Mouse (Mus musculus): ENCODE results near the gene Rnf31. TPM values are rescaled to one million over a fixed set of nuclear protein-coding genes. Genes with fewer than 3 reads are reported as not detected.

The Rnf31 gene
- total RNA-seq, 2 experiments from 2014 or later, result 35.0 to 40.3 TPM

DNA sequence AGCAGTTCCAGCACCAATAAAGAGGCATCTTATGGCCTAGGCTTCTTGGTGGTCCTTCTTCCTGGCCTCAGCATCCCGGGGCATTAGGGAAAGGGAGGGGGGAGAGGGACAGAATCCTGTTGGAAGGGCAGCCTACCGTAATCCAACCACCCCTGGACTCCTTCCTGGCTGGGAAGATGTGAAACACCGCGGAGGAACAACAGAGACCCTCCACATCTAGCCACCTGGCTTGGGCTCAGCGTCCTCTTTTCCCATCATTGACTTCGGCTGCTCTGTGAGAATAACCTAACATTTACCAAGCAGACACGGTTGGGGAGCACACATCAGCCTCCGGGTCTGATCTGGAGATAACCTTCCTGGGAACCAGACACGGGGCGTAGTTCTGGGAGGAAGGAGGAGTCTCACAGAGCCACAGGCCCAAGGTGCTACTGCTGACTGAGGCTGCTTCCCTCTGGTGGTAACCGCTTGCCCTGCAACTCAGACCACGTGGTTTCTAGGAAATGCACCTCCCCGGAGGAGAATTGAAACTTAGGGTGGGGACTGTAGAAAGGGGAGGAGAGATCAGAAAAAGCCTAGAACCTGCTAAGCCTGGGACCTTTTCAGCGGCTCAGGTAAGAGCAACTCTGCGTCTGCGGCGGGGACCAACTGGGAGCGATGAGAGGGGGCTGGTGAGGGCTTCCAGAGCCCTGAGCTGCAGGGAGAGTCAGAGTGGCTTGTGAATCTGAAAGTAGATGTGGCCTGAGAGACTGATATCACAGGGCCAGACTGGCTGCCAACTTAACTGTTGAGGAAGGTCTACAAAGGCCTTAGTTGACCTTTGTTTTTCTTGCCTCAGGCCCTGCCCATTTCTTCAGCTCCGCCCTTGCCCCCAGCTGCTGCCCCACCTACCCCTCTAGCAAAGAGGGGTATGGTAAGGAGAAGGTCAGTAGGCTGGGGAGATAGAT lies 12.4 kb downstream of the Rnf31 start:
- DNase-seq (ENCODE audit: low spot score in 2 of 2), result peak; percentile 70 to 88

DNA sequence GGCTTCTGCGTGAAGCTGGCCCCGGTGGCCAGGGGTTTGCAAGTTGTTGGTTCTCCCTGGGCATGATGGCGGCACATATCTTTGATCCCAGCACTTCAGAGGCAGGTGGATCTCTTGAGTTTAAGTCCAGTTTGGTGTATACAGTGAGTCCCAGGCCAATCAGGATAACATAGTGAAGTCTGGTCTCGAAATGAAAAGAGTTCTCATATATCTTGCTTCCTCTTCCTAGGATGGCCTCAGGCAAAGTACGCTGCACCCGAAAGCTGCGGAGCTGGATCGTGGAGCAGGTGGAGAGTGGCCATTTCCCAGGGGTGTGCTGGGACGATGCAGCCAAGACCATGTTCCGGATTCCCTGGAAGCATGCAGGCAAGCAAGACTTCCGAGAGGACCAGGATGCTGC lies 13.3 kb downstream of the Rnf31 start:
- DNase-seq (ENCODE audit: low spot score in 2 of 2), result no peak

DNA sequence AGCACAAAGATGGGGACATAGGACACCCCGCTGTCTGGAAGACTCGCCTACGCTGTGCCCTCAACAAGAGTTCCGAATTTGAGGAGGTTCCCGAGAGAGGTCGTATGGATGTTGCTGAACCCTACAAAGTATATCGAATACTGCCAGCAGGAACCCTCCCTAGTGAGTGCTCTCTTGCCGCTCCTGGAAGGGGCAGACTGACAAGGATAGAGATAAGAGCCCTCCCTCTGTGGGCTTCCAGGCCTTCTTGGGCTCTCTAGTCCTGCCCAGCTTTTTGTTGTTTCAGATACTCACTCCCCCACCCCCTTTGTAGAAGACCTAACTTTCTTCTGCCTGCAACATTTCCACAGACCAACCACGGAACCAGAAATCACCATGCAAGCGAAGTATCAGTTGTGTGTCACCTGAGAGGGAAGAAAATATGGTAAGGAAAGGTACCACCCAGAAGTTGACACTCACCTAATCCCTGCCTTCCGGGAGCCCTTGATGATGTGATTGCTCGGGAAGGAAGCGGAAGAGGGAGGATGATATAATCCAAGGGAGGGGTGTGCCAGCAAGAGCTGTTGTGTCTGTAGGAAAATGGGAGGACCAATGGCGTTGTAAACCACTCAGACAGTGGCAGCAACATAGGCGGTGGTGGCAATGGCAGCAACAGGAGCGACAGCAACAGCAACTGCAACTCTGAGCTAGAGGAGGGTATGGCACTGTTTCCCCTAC lies 14.4 kb downstream of the Rnf31 start:
- DNase-seq (ENCODE audit: low spot score in 2 of 2), result no peak

DNA sequence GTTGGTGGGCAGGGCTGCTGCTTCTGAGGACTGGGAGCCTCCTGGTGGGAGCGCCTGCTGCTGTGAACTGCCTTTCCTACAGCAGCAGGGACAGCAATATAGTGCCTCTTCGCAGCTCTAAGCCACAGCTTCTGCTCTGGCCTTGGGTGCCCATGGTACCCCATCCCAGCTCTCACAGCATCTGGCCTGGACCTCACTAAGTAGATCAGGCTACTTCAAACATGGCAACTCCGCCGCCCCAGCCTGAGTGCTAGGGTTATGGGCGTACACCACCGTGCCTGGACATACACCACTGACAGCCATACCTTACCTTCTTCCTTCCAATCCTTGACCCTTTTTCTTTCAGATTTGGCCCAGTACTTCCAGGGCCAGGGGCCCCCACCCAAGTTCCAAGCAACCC lies 16.8 kb downstream of the Rnf31 start:
- DNase-seq (ENCODE audit: low spot score in 2 of 2), result no peak

DNA sequence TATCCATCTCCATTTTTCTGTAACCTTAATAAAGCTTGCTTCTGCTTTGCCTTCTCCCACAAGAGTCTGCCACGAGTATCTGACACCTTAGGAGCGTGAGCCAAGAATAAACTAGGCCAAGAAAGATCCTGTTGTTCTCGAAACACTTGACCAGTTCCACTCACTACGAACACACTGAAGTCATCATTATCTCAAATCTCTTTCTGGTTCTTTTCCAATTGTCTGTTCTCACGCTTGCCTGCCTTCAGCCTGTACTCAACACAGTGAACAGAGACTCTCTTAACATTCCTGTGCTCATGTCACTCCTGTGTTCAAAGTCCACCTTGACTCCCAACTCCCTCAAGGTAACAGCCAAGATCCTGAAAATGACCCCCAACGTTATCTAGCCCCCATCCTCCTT lies 21.8 kb downstream of the Rnf31 start:
- DNase-seq (ENCODE audit: low spot score in 2 of 2), result no peak

DNA sequence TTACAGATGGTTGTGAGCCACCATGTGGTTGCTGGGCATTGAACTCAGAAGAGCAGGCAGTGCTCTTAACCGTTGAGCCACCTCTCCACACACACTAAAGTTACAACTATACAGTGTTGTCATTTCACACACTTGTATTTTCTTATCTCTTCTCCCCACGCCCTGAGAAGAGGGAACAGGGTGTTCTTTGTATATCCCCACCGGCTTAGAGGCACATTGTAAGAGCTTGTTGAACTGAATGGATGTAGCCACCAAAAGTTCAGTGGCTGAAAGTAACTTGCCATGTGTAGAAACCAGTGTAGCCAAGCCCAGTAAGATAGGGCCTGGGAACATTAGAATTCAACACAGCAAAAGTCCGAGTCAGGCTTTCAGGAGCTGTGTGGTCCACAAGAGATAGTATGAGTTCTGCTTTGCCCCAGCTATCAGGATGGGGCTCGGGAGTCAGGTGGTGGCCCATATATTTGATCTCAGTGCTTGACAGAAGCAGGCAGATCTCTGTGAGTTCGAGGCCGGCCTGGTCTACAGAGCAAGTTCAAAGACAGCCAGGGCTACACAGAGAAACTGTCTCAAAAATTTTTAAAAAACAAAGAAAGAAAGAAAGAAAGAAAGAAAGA lies 23.2 kb downstream of the Rnf31 start:
- DNase-seq (ENCODE audit: low spot score in 2 of 2), result no peak

DNA sequence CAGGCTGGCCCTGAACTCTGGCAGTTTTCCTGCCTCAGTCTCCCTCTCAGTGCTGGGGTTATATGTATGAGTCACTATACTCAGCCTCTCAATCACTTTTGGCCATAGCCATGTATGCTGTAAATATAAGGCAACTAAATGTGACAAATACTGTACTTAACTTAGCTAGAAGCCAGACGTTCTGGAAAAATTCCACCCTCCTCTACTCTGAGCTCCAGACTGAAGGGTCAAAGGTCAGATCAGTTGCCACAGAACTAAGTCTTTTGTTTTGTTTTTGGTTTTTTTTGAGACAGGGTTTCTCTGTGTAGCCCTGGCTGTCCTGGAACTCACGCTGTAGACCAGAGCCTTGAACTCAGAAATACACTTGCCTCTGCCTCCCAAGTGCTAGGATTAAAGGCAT lies 24.4 kb downstream of the Rnf31 start:
- DNase-seq (ENCODE audit: low spot score in 2 of 2), result no peak

DNA sequence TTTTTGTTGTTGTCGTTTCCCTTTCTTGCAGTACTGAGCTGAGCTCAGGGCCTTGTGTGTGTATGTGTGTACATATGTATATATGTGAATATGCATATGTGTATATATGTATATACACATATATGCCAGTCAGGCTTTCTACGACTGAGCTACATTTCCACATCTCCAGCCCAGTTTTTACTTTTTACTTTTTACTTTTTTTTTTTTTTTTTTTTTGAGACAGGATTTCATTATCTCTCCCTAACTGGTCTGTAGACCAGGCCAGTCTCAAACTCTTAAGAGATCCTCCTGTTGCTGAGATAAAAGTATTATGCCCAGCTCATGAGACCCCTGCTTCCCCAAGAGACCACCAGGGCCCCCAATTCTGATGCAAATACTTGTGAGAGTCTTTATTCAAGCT lies 25.3 kb downstream of the Rnf31 start:
- DNase-seq (ENCODE audit: low spot score in 2 of 2), result no peak

DNA sequence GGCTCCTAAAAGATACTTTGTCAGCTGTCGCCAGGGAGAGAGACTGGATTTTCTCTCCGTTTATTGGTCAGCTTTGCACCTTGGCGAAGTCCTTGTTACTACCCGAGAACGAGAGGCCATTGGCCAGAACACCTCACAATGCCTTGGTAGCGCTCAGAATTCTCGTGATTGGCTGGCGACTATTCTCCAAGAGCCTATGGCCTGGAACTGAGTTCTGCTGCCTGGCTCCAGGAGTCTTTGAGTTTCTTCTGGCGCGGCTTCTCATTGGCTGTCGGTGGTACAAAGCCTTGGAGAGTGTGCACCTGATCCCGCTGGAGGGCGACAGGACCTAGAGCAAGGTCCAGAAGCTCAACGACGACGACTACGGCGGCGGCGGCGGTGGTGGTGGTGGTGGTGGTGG lies 26.3 kb downstream of the Rnf31 start, which contains the start of gene Rec8:
Gene Rec8, plus strand, starts transcription at position 216 of the 400 bp plus-strand sequence.
- no peak for DNase-seq (ENCODE audit: low spot score in 2 of 2)

DNA sequence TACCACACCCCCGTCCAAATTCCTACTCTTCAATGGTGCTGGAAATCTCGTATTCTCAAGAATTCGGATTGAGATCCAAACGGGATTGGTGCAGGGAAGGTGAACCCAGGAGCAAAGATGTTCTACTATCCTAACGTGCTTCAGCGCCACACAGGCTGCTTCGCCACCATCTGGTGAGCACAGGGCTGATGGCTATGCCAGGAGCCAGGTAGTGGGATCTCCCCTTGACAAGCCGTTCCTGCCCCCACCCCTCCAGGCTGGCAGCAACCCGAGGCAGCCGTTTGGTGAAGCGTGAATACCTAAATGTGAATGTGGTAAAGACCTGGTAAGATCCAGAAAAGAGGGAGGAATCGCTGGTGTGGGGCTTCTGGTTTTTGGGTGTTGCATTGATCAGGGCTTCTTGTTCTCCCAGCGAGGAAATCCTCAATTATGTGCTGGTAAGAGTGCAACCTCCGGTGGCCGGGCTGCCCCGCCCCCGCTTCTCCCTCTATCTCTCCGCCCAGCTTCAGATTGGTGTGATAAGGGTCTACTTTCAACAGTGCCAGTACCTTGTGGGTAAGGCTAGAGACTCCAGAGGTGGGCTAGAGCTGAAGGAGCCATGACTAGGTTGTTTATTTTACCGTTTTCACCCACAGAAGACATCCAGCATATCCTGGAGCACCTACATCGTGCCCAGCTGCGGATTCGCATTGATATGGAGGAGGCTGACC lies 27.1 kb downstream of the Rnf31 start:
- no peak for DNase-seq (ENCODE audit: low spot score in 2 of 2)

DNA sequence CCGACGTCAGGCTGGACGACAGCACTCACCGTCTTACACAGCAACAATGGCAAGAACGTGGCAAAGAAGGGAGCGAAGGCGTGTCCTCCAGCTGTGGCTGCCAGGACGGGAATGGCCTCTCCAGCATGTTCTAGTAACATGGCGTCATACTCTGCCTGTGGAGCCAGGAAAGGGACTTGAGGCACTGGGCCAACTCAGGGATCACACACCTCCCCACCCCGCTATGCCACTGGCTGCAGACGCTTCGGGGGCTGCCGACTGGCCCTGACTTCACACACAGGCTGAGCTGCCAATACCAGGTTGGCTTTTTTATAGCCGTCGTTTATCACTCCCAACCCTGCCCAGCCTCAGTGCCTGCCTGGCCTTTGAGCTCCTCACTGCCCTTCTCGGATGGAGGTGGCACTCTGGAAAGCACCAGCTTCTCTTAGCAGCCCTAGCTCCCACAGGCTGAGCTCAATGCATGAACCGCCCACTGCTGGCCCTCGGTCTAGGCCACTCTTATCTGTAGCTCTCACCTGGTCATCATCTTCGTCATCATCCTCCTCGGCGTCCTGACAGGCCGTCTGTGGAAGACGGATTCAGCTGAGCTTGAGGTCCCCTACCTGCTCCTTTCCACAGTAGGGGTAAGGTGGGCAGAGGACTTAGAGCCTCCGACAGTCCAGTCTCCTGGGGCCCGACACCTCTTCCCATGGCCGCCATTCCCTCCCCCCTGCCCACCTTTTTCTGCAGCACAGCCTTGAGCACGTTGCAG lies 36.7 kb downstream of the Rnf31 start:
- DNase-seq (ENCODE audit: low spot score in 2 of 2), result no peak

DNA sequence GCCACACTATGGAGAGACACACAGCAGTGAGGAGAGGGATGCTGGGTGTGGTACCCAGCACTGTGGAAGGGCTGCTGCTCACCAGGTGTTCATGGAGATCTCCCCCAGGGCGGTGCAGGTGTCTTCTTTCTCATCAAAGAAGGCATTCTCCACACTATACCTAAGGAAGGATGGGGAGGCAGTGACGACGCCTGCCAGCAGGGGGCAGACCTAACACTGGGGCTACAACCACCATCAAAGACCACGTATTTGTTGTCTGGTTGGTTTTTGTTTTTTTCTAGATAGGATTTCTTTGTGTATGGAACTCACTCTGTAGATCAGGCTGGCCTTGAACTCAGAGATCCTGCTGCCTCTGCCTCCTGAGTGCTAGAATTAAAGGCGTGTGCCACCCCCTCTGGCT lies 37.8 kb downstream of the Rnf31 start:
- DNase-seq (ENCODE audit: low spot score in 2 of 2), result no peak

DNA sequence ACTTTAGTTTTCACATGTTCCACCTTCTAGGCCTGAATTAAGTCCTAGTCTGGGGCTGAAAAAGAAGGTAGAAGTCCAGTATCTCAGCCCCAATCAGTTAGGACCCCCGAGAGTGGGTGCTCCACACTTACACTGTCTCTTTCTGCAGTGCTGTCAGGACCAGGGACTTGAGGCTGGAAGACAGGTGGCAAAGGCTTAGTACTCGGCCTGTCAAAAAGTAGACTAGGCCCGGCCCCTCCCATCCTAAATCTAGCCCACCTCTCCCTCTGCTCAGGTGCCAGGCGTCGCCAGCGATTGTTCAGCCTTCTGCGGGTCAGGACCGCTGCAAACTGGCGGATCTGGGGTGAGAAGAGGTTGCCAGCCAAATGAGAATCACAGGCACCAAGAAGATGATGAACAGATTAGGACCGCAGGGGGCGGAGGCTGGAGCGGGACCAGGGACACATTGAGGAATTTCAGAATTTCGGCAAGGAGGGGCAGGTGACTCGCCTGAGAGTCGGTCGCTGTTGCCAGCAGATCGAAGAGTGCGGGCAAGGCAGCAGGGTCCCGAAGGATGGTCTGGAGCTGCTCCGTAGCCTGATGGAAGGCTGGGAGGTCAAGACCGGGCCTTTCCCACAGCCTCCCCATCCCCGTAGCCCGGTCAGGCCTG lies 43.5 kb downstream of the Rnf31 start:
- DNase-seq (ENCODE audit: low spot score in 2 of 2), result peak in 1 of 2 experiments; percentile 18

DNA sequence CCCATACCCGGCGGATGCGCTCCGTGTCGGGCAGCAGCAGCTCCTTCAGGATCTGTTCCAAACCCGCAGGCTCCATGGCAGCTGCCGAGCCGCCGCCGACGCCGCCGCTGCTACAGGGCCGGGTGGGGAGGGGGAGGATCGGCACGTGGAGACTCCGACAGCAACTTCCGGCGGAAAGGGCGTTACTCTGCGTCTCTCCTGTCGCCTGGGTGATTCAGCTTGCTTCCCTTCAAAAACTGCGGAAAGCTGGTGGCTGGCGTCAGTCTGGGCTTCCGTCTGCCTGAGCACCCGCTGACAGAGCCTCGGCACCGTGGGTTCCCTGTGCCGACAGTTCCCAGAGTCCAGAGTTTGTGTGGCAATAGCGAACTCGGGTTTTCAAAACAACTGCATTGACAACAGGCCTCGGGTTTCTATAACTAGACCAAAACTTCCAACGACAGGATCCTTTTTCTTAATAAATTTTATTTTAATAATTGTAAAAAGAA lies 44.1 kb downstream of the Rnf31 start, which contains the start of gene Ipo4:
Gene Ipo4, minus strand, starts transcription at position 435 of the 485 bp plus-strand sequence.
- peak; percentile 62 to 80 for DNase-seq (ENCODE audit: low spot score in 2 of 2)

DNA sequence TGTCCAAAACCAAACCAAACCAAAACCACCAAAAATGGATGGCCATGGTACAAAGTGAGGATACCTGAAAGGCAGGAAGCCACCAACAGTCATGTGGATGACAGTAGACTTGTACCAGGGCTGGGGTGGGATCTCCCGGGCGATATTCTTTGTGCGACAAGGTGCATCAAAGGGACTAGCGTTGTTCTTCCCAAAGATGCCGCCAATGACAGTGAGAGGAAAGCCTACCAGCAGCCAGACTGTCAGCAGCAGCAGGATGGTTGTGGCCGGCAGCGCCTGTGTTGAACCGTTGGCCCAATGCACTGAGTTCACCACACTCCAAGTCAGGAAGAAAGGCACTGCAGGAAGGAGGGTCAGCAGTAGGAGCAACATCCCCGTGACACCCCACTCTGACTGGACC lies 46.3 kb downstream of the Rnf31 start, which contains the start of gene Gm49378:
Gene Gm49378, minus strand, starts transcription at position 101 of the 400 bp plus-strand sequence.
- no peak for DNase-seq (ENCODE audit: low spot score in 2 of 2)

DNA sequence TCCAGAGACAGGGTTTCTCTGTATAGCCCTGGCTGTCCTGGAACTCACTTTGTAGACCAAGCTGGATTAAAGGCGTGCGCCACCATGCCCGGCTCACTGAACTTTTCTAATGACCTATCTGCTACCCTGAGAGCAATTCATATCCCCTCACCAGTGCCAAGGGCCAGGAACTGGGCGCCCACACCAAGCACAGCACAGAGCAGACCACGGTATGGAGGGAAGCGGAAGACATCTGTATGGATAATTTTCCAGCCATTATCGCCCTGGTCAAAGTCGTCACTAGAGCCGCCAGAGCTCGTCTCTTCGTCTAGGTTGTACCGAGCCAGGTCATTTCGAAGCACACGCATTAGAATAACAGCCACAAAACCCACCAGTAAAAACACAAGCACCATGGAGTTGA lies 49.3 kb downstream of the Rnf31 start:
- DNase-seq (ENCODE audit: low spot score in 2 of 2), result no peak

DNA sequence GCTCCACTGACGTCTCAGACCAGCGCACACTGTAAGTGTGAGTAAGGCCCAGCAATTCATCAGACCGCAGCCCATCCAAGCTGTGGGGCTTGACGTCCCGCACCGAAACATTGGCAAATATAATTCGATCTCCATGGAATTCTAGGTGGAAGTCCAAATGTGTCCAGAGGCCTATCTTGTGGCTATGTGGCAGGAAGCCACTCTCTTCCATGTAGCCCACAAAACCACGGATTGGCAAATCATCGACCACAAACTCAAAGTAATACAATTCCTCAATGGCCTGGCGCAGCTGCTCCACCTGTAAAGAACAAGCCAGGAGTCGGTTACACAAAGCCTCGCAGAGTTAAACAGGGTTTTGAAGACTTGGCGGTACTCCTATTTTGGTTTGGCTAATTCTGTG lies 49.8 kb downstream of the Rnf31 start:
- DNase-seq (ENCODE audit: low spot score in 2 of 2), result no peak

DNA sequence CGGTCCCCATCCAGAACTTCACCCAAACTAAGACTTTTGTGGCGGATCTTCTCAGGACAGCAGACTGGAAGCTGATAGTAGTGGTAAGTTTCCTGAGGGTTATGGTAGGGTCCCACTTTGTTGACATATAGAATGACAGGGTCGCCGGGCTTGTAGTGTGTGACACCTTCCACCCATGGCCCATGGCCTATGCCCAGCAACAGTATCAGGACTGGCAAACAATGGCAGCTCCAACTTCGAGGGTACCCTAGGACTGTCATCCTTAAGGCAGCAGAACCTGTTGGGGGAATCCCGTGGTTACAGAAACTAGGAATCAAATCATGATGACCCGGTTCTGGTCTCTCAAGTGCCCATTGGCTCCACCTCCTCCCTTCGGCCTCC lies 51.2 kb downstream of the Rnf31 start:
- no peak for DNase-seq (ENCODE audit: low spot score in 2 of 2)

DNA sequence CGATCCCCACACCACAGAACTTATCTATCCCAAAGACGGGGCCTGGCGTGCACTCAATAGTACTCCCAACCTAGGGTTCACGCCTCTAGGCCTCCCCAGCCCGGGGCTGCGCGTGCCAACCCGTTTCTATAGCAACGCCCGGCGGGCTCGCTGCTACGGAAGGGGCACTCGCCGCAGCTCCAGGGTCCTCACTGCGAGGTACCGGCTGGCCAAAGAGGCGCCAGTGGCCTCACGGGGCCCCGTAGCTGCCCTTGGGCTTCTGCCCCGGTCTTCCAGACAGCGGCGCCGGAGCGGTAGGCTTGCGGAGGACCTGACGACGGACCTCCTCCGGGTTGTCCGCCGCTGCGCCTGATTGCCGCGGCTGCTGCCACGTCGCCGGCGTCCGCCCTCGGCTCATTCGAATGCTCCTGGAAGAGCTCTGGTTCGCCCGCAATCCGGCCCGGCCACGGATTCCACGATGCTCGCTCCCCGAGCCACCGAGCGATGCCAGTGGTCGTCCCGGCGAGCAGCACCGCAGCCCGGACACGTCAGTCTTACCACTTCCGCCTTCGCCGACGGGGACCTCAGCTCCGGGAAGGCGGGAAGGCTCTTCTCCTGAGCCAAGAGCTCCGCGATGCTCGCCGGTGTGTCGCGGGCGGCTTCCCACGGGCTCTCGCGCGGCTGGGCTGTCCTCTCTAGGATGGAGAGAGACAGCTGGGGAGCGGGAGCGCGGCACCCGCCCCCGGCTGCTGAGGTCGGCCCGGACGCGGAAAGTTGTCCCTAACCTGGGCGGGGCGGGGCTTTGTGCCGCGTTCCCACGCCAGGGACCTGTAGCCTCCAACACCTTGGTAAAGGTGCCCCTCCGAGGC lies 51.8 kb downstream of the Rnf31 start, which contains the start of gene Tm9sf1:
Gene Tm9sf1, minus strand, starts transcription at position 747 of the 848 bp plus-strand sequence.
- DNase-seq (ENCODE audit: low spot score in 2 of 2), result peak; percentile 73 to 83
